Mouse (Mus musculus): ENCODE measurements around the gene Nlrp6. TPM values are rescaled to one million over a fixed set of nuclear protein-coding genes. Genes with fewer than 3 reads are reported as not detected.
"Not testable (repeated sequence)": the region's sequence is repeated elsewhere in the genome, so short reads cannot be mapped to it uniquely, and the experiment has no call there.

Gene Nlrp6
- total RNA-seq, 4 experiments from 2014 or later = 0.49 to 0.64 (median 0.59) TPM

GRCm38 (mm10) chr7:140973396-140974165 lies 52.9 kb downstream of the Nlrp6 start:
- no peak for DNase-seq (ENCODE audit: low spot score in 2 of 2)

- DNase-seq (ENCODE audit: low spot score in 2 of 2) = no peak
Measured at GRCm38 (mm10) chr7:140974940-140975339, 54.2 kb downstream of the Nlrp6 start.

- DNase-seq (ENCODE audit: low spot score in 2 of 2) = no peak
Measured at GRCm38 (mm10) chr7:140975465-140975864, 54.8 kb downstream of the Nlrp6 start.

- not testable (repeated sequence) for DNase-seq (ENCODE audit: low spot score in 2 of 2)
Measured at GRCm38 (mm10) chr7:140976720-140977119, 56.0 kb downstream of the Nlrp6 start.

Other genes starting within 250 kb of the Nlrp6 start
- under 1 TPM; 0.04 to 0.12 (median 0.08) TPM for gene Olfr45, start 239.0 kb upstream of the Nlrp6 start, total RNA-seq (2022)
- gene Olfr541, start 223.6 kb upstream of the Nlrp6 start, total RNA-seq (2022) = under 1 TPM in 1 of 4 experiments, not detected in 3; 0.23 TPM
- gene Cyp2e1, start 157.2 kb upstream of the Nlrp6 start, total RNA-seq (2022) = under 1 TPM in 1 of 4 experiments, not detected in 3; 0.35 TPM
- under 1 TPM in 3 of 4 experiments, not detected in 1; 0.43 to 0.72 (median 0.63) TPM for gene Syce1, start 133.1 kb upstream of the Nlrp6 start, total RNA-seq (2022)
- 10 to 100 TPM; 16.3 to 17.8 (median 16.7) TPM for gene Zfp941, start 98.7 kb upstream of the Nlrp6 start, total RNA-seq (2022)
- gene Urah, start 85.9 kb upstream of the Nlrp6 start, total RNA-seq (2022) = 1 to 10 TPM; 2.3 to 3.6 (median 2.6) TPM
- not detected for gene Scgb1c1, start 75.4 kb upstream of the Nlrp6 start, total RNA-seq (2022)
- not detected for gene Odf3, start 73.1 kb upstream of the Nlrp6 start, total RNA-seq (2022)
- 1 to 10 TPM in 1 of 4 experiments, under 1 TPM in 2, not detected in 1; 0.43 to 1.5 (median 0.85) TPM for gene Gm45785, start 64.6 kb upstream of the Nlrp6 start, total RNA-seq (2022)
- 10 to 100 TPM; 74.6 to 79.7 (median 77.3) TPM for gene Ric8a, start 63.9 kb upstream of the Nlrp6 start, total RNA-seq (2022)
- gene Bet1l, start 63.3 kb upstream of the Nlrp6 start, total RNA-seq (2022) = 10 to 100 TPM; 24.8 to 28.6 (median 26.2) TPM
- gene Psmd13, start 38.9 kb upstream of the Nlrp6 start, total RNA-seq (2022) = 100 to 1,000 TPM; 105 to 120 (median 119) TPM
- 10 to 100 TPM; 65.3 to 73.7 (median 70.3) TPM for gene Sirt3, start 38.6 kb upstream of the Nlrp6 start, total RNA-seq (2022)
- 1 to 10 TPM in 3 of 4 experiments, not detected in 1; 1.8 to 2.3 (median 1.9) TPM for gene Cox8b, start 20.5 kb upstream of the Nlrp6 start, total RNA-seq (2022)
- gene Pgghg, start 20.5 kb downstream of the Nlrp6 start, total RNA-seq (2022) = 1 to 10 TPM; 3.6 to 6.3 (median 4.9) TPM
- gene Ifitm5, start 29.4 kb downstream of the Nlrp6 start, total RNA-seq (2022) = not detected
- gene Gm45717, start 35.0 kb downstream of the Nlrp6 start, total RNA-seq (2022) = not detected
- 10 to 100 TPM; 13.8 to 19.4 (median 17.2) TPM for gene Ifitm2, start 35.1 kb downstream of the Nlrp6 start, total RNA-seq (2022)
- 1 to 10 TPM; 2.5 to 5.1 (median 2.7) TPM for gene Ifitm1, start 46.3 kb downstream of the Nlrp6 start, total RNA-seq (2022)
- 10 to 100 TPM in 3 of 4 experiments, 1 to 10 TPM in 1; 9.0 to 40.6 (median 20.8) TPM for gene Ifitm3, start 89.9 kb downstream of the Nlrp6 start, total RNA-seq (2022)
- 1 to 10 TPM in 1 of 4 experiments, not detected in 3; 1.1 TPM for gene Ifitm6, start 97.0 kb downstream of the Nlrp6 start, total RNA-seq (2022)
- gene Gm17387, start 108.2 kb downstream of the Nlrp6 start, total RNA-seq (2022) = not detected
- 10 to 100 TPM; 72.5 to 87.3 (median 78.8) TPM for gene B4galnt4, start 140.2 kb downstream of the Nlrp6 start, total RNA-seq (2022)
- gene Pkp3, start 157.3 kb downstream of the Nlrp6 start, total RNA-seq (2022) = not detected
- gene Sigirr, start 179.7 kb downstream of the Nlrp6 start, total RNA-seq (2022) = 1 to 10 TPM; 2.6 to 3.1 (median 2.9) TPM
- not detected for gene Ano9, start 196.9 kb downstream of the Nlrp6 start, total RNA-seq (2022)
- 10 to 100 TPM; 39.5 to 57.5 (median 54.0) TPM for gene Ptdss2, start 201.5 kb downstream of the Nlrp6 start, total RNA-seq (2022)